Mouse (Mus musculus): Measurements from ENCODE around the gene Cacna1a.

The Cacna1a gene

DNA sequence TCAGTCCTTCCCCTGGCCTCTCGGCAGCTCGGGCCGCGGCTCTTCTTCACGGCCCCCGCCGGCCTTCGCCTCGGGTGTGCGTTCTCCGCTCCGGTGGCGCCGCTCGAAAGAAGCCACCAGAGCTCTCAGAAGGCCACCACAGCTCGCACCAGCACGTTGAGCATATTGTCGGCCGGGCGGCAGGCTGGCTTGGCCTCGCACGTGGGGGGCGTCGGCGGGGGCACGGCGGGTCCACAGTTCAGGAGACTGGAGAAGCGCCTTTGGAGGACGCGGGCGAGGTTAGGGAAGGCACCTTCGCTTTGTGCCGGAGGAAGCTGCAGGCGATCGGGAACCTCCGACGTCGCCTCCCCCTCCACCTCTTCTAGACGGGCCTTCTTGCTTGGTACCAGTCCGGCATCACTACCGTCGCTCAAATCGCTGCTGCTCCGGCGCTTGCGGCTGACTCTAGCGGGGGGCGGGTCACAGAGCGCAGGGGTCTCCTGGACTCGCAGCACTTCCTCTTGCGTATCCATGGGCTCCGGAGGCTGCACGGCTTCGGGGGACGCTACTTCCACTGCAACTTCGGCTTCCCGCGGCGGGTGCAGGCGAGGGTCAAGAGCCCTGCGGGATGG, 273.8 kb downstream of the Cacna1a start:
- DNase-seq = peak; percentile 67

DNA sequence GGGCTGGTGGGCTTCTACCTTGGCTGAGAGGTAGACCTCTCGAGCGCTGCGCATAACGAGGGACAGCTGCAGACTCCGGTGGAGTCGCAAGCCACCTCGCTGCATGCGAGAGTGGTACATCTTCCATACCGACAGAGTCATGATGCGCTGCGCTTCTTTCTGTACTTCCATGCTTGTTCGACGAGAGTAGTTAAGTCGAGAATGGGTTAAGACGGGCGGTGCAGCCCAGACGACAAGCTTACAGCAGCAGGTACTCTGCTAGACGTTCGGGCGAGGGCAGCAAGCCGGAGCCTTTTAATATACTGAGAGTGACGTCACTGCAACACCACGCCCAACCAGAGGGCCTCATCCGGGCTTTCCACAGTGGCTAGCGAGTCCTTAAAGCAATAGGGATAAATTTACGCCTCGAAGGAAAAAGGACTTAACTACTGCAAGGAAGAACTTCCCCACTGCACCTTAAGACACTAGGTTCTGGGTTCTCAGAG, 274.4 kb downstream of the Cacna1a start, which contains the start of gene Ier2:
TSS of gene Ier2 (minus strand) at position 272 of the 485 bp plus-strand sequence.
- peak; percentile 96 for DNase-seq

DNA sequence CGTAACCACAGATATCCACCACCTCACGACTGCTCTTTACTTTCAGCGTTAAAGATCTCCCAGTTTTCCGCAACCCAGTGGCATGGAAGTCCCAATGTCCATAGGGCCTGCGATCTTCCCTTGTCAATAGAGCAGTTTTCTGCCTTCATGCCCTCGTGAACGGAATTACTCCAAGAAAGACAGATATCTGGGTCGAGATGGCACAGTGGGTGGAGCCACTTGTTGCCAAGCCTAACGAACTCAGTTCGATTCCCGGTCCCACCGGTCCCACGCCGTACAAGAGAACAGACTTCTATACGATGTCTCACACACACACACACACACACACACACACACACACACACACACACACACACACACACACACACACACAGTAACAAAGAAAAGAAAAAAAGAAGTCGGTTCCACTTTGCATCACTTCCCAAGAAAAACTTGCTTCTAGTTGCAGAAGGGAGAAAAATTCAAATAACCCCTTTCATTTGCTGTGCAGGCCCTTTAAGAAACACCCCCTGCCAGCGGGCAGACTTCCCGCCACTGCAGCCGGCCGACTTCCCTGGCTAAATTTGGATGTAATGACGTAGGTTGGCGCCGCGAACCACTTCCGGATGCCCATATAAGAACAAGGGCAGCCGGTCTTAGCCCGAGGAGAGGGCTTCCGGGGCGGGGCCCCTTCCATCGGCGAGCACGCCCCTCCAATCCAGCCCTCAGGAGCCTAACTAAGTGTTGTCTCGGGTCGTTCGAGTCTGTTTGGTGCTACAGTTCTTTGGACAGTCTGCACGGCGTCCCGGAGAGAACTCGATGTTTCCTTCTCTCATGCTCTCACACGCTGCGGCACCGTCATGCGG, 275.5 kb downstream of the Cacna1a start:
- peak; percentile 97 for DNase-seq

DNA sequence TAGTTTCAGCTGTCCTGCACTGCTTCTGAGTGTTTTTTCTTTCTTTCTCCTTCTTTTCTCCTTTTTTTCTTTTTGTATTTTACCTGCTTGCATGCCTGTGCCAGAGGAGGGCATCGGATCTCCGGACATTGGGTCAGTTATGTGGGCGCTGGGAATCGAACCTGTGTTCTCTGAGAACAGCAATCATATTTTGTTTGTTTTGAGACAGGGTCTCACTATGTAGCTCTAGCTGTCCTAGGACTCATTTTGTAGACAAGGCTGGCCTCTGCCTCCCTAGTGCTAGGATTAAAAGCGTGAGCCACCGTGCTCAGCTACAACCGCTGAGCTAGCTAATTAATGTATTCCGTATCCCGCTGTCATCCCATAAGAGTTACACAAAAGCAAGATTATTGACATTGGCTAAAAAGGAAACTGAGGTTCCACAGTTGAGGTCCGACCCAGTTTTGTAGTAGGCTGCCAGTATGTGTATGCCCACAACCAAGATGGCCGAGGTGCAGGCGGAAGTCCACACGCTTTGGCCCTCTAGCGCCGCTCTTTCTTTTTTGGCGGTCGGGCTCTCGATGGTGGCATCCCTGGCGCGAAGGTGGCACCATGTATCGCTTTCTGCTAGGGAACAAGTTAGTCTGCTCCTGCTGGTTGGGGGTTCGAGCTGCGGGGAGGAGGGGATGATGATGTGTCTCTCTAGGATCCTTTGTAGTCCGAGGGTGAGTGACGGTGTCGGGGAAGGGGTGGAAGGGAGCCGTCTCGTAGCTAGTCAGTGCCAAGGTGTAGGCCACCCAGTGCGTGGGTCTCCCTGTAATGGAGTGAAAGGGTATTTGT, 276.5 kb downstream of the Cacna1a start:
- peak; percentile 83 for DNase-seq

GRCm38 (mm10) chr8:84665385-84665893, 277.2 kb downstream of the Cacna1a start:
- DNase-seq = no peak

GRCm38 (mm10) chr8:84668081-84668480, 279.8 kb downstream of the Cacna1a start:
- no peak for DNase-seq

DNA sequence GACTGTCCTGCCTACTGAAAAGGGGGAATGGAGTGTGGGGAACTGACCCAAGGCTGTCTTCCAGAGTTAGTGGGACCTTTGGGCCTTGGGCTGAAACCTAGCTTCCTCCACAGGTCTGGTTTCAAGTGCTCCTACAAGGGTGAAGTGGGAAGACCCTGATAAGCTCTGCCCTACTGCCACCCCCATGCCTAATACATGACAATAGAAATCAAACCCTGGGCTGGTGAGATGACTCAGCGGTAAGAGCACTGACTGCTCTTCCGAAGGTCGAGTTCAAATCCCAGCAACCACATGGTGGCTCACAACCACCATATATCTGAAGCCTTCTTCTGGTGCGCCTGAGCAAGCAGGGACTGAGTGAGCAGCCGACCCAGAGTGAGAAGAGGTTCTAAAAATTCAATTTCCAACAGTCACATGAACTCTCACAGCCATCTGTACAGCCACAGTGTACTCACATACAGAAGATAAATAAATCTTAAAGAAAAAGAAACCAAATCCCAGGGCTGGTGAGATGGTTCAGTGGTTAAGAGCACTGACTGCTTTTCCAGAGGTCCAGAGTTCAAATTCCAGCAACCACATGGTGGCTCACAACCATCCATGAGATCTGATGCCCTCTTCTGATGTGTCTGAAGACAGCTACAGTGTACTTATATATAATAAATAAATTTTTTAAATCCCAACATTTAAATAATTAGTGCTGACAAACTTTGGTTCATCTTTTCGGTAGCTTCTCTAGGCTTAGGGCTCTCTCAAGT, 280.7 kb downstream of the Cacna1a start:
- DNase-seq = peak; percentile 23

DNA sequence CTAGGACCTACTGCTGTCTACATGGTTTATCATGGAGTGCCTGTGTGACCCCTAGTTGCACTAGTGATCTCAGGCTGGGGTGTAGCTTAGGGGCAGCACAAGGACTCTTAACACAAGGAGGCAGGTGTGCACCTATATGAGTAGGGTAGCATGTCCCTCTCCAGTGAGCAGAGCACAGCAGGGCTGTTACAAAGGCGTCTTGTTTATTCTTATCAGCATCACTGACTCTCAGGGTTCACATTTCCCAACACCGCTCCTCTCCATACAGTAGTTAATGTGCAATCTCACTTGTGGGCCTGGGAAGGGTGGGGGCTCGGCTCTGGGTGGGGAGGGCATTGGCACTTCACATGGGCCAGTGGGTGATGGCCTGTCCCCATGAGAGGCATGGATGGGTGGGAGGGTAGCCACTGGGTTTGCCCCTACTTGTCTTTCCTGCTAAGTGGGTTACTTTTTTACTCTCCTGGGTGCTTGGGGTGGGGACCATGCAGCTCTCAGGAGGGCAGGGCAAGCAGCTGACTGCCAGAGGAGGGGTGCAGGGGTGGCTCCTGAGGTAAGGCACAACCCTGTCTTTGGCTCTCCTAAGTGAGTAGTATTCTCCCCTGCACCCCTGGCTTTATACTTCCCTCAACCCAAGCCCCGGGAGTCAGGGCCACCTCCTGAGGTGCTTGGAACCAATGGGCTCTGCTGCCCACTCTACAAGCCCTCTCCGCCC, 282.2 kb downstream of the Cacna1a start:
- DNase-seq = peak; percentile 28

GRCm38 (mm10) chr8:84677305-84677704, 289.1 kb downstream of the Cacna1a start:
- no peak for DNase-seq

GRCm38 (mm10) chr8:84681476-84681875, 293.2 kb downstream of the Cacna1a start:
- no peak for DNase-seq

DNA sequence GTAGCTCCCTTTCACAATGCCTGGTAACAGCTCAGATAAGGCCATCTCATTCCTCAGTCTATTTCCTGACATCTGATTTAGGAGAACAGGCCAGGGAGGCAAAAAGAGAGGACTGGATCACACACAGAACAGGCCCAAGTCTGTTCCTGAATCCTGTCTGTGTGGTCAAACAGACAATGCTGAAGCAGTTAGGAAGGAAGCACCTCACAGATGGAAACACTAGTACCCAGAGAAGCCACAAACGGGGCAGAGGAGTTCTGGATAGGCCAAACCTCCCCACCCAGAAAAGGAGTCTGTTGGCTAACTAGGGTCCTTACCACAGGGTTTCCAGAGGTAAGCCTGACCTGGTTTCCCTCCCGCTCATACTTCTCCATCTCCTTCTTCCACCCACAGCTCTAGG, 294.0 kb downstream of the Cacna1a start:
- no peak for DNase-seq

DNA sequence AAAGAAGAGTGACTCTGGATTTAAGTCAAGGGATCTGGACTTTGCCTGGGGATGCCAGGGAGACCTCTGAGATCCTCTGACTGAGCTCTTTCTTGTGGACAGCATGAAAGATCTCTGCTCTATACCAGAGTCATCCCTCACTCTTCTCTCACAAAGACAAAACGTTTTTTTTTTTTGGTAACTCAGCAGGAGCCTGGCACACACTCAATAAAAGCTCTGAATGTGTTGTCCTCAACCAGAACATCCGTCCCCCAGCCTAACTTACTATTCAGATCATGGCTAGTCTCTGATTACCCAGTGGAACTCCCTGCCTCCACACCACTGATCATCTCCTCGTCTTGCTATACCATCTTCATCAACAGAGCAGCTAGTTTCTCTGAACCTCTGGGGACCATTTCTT, 296.3 kb downstream of the Cacna1a start:
- no peak for DNase-seq

DNA sequence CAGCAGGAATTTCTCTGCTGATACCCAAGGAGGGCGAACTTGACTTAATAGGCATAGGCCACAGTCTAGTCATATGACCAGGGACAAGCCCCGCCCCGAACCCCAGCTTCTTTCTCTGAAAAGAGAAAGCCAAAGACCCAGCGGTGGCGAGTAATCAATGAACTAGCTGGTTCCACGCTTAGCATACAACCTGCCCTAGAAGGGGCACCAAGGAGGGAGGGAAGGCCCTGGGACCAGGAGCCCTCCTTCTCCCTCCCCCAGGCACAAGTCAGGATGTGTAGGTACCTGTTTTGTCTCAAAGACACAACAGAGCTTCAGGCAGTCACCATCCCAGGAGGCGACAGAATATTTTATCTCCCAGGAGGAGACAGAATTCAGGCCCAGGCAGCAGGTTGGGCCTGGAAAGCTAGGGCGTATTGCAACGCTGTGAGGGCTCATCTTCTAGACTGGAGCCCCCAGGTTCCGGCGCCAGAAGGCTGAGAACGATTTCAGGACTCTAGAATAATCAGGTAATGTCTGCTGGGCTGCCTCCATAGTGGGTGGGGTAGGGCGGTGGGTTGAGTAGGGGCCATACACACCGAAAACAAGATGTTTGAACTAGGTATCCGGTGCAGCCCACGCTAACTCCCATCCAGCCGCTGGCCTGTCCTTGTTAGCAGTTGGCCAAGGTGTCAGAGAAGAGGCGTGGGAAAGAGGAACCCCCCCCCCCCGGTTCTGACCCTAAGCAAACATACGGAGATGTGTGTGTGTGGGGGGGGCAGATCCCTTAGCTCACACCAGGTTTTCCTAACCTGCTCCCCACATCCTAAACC, 298.2 kb downstream of the Cacna1a start, which contains the start of gene Trmt1:
TSS of gene Trmt1 (plus strand) at position 117 of the 812 bp plus-strand sequence.
- peak; percentile 50 for DNase-seq

DNA sequence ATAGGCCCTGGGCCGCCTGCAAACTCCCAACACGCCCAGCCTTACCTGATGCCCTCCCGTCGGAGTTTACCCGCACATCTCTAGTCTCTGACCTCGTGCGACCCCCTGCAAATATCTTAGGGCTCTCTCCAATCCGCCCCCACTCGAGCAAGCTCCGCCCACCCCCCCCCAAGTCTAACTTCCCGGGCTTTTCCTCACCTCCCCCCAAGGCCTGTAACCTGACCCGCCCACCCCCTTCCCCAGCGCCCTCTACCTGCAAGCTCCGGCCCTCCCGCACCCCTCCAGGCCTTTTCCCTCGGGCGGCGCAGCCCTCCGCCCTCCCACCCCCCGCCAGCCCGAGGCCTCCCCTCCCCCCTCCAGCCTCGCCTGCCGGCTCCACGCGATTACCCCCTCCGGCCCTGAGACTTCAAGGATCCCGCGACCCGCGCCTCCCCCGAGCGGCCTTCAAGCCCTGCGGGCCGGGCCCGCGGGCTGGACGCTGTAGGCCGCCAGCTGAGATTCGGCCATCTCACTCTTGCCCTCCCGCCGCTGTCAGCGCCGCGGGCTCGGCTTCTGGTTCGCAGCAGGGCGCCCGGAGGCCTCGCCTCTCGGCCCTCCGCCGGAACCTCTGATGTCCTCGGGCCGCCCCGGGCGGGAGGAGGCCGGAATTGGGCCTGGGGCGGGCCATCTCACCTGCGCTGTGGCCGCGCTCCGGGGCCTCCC, 298.9 kb downstream of the Cacna1a start:
- DNase-seq = peak; percentile 26

GRCm38 (mm10) chr8:84687705-84688100, 299.5 kb downstream of the Cacna1a start, which contains the start of gene Nacc1:
Gene Nacc1 (minus strand): TSS chr8:84687862.
- DNase-seq = peak; percentile 90

GRCm38 (mm10) chr8:84689091-84689915, 301.1 kb downstream of the Cacna1a start:
- peak; percentile 94 for DNase-seq
